In genomic region chr13:101863602-101864001, GRCm38 (mm10) we compare ENCODE assay signal across 26 mouse cellular contexts.
DNase-seq lines count a peak whose midpoint lies in the region; ATAC-seq and TF ChIP-seq lines count a peak whose summit lies in the region.
"Had no signal": no experiment of that assay in that cellular context is flagged by ENCODE, and none has a peak within 500 bp of the region (broad histone marks: within the 10 kb centered on the region; RNA-seq: fewer than 3 reads in every experiment).

No protein-coding gene starts in this region.

- H3K9ac ChIP-seq in liver, embryonic 14.5 days (replicated peaks) = no peak overlapping the region
- H3K9ac ChIP-seq: forebrain, embryonic 12.5 days; intestine, embryonic 15.5 days; midbrain, embryonic 13.5 days; neural tube, embryonic 13.5 days had no signal

- no peaks in the 10 kb centered on the region for H3K36me3 ChIP-seq in liver, embryonic 14.5 days (replicated peaks; ENCODE audit: control insufficient read depth, insufficient read depth, low read depth)
- H3K36me3 ChIP-seq: forebrain, embryonic 12.5 days; intestine, embryonic 15.5 days; midbrain, embryonic 13.5 days; neural tube, embryonic 13.5 days had no signal

- WGBS in liver, embryonic 14.5 days (ENCODE audit: insufficient replicate concordance) = 14% methylated on average over 2 of the region's 2 CpGs

- peaks cover 12 to 25% of the 10 kb centered on the region in 2 experiments for H3K4me1 ChIP-seq in liver, embryonic 14.5 days (replicated peaks; ENCODE audit: control insufficient read depth in 2 of 2, insufficient read depth in 2 of 2, low read length in 1 of 2)
- H3K4me1 ChIP-seq: forebrain, embryonic 12.5 days; intestine, embryonic 15.5 days; midbrain, embryonic 13.5 days; neural tube, embryonic 13.5 days had no signal

- no peak overlapping the region for H3K27ac ChIP-seq in liver, embryonic 14.5 days
- H3K27ac ChIP-seq: forebrain, embryonic 12.5 days; intestine, embryonic 15.5 days; midbrain, embryonic 13.5 days; neural tube, embryonic 13.5 days had no signal

- no peaks in the 10 kb centered on the region for H3K9me3 ChIP-seq in liver, embryonic 14.5 days (ENCODE audit: control insufficient read depth, low read length)
- H3K9me3 ChIP-seq: forebrain, embryonic 12.5 days; intestine, embryonic 15.5 days; megakaryocyte, embryonic 14.5 days; midbrain, embryonic 13.5 days; neural tube, embryonic 13.5 days had no signal

- H3K27me3 ChIP-seq in liver, embryonic 14.5 days (ENCODE audit: control insufficient read depth, insufficient read depth, low read length) = no peaks in the 10 kb centered on the region
- H3K27me3 ChIP-seq: forebrain, embryonic 12.5 days; intestine, embryonic 15.5 days; megakaryocyte, embryonic 14.5 days; midbrain, embryonic 13.5 days; neural tube, embryonic 13.5 days; Patski had no signal

- peak; percentile 70 for ATAC-seq in common myeloid progenitor, adult 5-6 weeks (replicated peaks; ENCODE audit: low read depth, poor library complexity, severe bottlenecking)
- ATAC-seq in liver, embryonic 14.5 days (ENCODE audit: insufficient read depth) = peak; percentile 88
- ATAC-seq in megakaryocyte-erythroid progenitor cell, adult 5-6 weeks (replicated peaks; ENCODE audit: low FRiP score, low TSS enrichment, poor library complexity, severe bottlenecking) = peak; percentile 98
- no peak for ATAC-seq in CD4-positive, CD25-positive, alpha-beta regulatory T cell, adult 4 months
- ATAC-seq: hindbrain, embryonic 16.5 days; intestine, embryonic 15.5 days; midbrain, embryonic 13.5 days; Patski had no signal

- no peak for TF ChIP-seq CTCF in liver, embryonic 14.5 days (IDR thresholded peaks at IDR 0.05; ENCODE audit: low read depth)

- H3K4me2 ChIP-seq in liver, embryonic 14.5 days (ENCODE audit: low read depth) = peak overlapping the region; percentile 1; the same call in 1 of the 2 replicates
- H3K4me2 ChIP-seq: forebrain, embryonic 12.5 days; intestine, embryonic 15.5 days; midbrain, embryonic 13.5 days; neural tube, embryonic 13.5 days had no signal

- peak; percentile 90 for TF ChIP-seq EP300 in liver, embryonic 14.5 days (IDR thresholded peaks at IDR 0.05; ENCODE audit: low read depth)

- peak; percentile 38 for DNase-seq in MEL-GATA-1-ER (ENCODE audit: extremely low read depth, low read depth)
- DNase-seq in liver, embryonic 14.5 days (ENCODE audit: low read depth in 3 of 3, low spot score in 3 of 3) = peak; percentile 39 to 57 (median 46)
- DNase-seq in testis, postnatal 14 days (ENCODE audit: low spot score) = no peak
- DNase-seq in adrenal gland, postnatal 36 days = no peak
- DNase-seq: adrenal gland, postnatal 25 days; cerebellum, adult 11 months; cerebellum, adult 9-10 months; gastrocnemius, postnatal 14 days; heart, postnatal 14 days; kidney, adult 8-10 months; kidney, postnatal 10 days; layer of hippocampus, postnatal 36 days; lung, postnatal 36 days; right cerebral cortex, postnatal 14 days; thymus, postnatal 14 days had no signal

- H3K4me3 ChIP-seq in liver, embryonic 14.5 days (ENCODE audit: insufficient read depth in 1 of 2, low read depth in 2 of 2, low read length in 2 of 2) = no peak overlapping the region
- H3K4me3 ChIP-seq: erythroblast, embryonic 14.5 days; forebrain, embryonic 12.5 days; intestine, embryonic 15.5 days; megakaryocyte, embryonic 14.5 days; midbrain, embryonic 13.5 days; neural tube, embryonic 13.5 days had no signal

Comparison
In these comparisons a context has a peak if more than half of its experiments do, and no peak if none do; other contexts are left out.
1. DNase-seq: peak in MEL-GATA-1-ER (single experiment) and liver, embryonic 14.5 days (3 of 3); none in testis, postnatal 14 days (single experiment) and adrenal gland, postnatal 36 days (0 of 2).